Mouse (Mus musculus): Measurements from ENCODE around the gene Thap8.
"Not testable (repeated sequence)": the region's sequence is repeated elsewhere in the genome, so short reads cannot be mapped to it uniquely, and the experiment has no call there.

The Thap8 gene

DNA sequence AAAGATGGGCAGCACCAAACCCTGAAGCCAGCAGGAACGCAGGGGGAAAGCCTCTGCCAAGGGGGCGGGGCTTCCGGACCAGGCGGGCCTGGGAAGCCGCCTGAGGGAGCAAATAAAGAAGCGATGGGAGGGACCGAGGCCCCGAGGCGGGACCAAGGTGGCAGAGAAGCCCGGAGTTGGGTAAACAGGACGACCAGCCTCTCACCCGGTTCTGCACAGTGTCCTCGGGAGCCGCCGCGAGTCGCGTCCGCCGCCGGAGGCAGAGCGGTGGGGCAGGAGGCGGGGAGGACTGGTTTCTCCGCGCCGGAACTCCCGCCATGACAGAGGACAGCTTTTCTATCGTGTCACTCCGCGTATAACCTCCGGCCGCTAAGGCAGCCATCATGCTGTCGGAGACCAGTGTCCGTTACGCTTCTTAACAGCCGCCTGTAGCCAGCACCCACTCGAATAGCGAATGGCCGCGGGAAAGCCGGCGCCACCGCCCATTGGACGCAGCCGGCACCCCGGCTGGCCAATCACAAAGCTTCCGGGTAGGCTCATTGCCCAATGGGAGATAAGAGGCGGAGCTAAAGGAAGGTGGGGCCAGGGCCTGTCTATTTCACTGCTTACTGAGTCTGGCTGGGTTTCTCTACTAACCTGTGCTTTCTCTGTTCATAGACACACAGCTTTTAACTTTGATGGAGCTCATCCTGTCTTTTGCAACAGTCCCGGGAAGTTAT, at the start of gene Thap8, which contains the start of gene Wdr62:
Gene Thap8, plus strand, starts transcription at position 144 of the 719 bp plus-strand sequence.
Gene Wdr62, minus strand, starts transcription at position 469 of the 719 bp plus-strand sequence.
- DNase-seq (ENCODE audit: low read depth, low spot score) = peak; percentile 97

- DNase-seq (ENCODE audit: low read depth, low spot score) = no peak
Measured at GRCm38 (mm10) chr7:30231328-30231668, 48.6 kb upstream of the Thap8 start.

GRCm38 (mm10) chr7:30231669-30232454, 48.0 kb upstream of the Thap8 start, which contains the start of the genes Polr2i and Tbcb:
Polr2i (plus strand) TSS chr7:30231948.
Tbcb (minus strand) TSS chr7:30232272.
- peak; percentile 100 for DNase-seq (ENCODE audit: low read depth, low spot score)

DNA sequence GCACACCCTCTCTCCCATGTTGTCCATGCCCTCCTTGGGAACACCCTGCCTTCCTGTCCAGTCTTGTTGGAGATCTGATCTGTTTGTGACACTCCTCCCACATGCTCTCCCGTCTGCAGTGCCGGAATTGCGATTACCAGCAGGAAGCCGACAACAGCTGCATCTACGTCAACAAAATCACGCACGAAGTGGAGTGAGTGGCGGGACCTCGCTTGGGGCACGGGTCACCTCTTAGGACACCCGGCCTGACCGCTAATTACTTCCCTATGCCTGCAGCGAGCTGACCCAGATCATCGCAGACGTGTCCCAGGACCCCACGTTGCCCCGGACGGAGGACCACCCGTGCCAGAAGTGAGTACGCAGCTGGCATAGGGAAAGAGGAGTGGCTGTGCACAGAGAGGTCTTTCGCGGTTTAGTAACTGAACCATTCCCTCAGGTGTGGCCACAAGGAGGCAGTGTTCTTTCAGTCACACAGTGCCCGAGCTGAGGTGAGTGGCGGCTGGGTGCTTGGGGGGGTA, 47.2 kb upstream of the Thap8 start:
- peak; percentile 89 for DNase-seq (ENCODE audit: low read depth, low spot score)

- DNase-seq (ENCODE audit: low read depth, low spot score) = no peak
Measured at GRCm38 (mm10) chr7:30233387-30233786, 46.5 kb upstream of the Thap8 start.

- DNase-seq (ENCODE audit: low read depth, low spot score) = no peak
Measured at GRCm38 (mm10) chr7:30234276-30234858, 45.5 kb upstream of the Thap8 start.

DNA sequence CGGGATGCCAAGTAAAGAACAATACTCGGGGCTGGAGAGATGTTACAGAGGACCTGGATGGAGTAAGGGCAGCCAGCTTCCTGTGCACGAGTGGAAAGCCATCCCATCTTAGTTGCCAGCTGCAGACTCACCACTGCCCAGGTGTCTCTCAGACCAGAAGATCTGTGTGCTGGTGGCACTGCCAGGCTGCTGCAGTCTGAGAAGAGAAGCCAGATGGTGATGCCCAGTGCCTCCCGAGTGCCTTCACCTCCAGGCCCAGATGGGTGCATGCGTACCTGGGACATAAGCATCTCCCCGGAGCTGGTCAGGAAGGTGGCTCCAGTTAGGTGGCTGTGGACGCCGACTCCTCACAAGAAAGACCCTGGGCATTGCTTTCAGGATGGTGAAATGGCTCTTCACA, 44.8 kb upstream of the Thap8 start:
- no peak for DNase-seq (ENCODE audit: low read depth, low spot score)

- no peak for DNase-seq (ENCODE audit: low read depth, low spot score)
Measured at GRCm38 (mm10) chr7:30235625-30236024, 44.3 kb upstream of the Thap8 start, which contains the start of gene Ovol3. Ovol3 (minus strand) TSS chr7:30235725.

DNA sequence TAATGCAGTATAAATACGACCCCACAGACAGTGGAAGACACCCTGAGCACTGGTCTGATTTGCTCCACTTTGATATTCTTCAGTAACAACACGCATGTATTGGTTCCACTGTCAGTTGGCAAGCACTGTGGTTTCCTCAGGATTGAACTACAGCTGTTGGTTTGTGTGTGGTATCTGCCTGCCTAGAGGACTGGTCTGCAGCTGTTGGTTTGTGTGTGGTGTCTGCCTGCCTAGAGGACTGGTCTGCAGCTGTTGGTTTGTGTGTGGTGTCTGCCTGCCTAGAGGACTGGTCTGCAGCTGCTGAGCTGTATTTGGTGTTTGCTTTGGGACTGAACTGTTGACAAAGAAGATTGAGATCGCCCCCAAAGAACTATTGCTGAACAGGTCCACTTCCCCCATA, 42.5 kb upstream of the Thap8 start:
- not testable (repeated sequence) for DNase-seq (ENCODE audit: low read depth, low spot score)

GRCm38 (mm10) chr7:30251956-30252954, 27.6 kb upstream of the Thap8 start:
- peak; percentile 46 for DNase-seq (ENCODE audit: low read depth, low spot score)

DNA sequence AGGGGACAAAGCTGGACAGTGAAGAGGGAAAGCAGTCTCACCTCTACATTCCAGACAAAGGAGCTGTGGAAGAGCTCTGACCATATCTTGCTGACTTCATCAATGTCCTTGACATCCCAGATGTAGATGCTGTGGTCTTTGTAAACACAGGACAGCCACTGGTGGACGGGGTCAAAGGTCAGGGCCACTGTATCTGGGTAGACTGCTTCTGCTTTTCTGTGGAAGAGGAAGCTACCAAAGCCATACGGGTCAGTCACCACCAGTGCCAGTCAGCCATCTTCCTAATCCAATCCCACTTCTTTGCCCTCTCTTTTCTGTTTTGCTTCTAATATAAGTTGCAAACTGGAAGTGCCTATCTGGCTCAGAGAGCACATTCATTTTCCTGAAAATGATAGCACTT, 14.9 kb upstream of the Thap8 start:
- peak; percentile 36 for DNase-seq (ENCODE audit: low read depth, low spot score)

- DNase-seq (ENCODE audit: low read depth, low spot score) = peak; percentile 79
Measured at GRCm38 (mm10) chr7:30265531-30265930, 14.4 kb upstream of the Thap8 start.

- peak; percentile 99 for DNase-seq (ENCODE audit: low read depth, low spot score)
Measured at GRCm38 (mm10) chr7:30265935-30266334, 14.0 kb upstream of the Thap8 start.

DNA sequence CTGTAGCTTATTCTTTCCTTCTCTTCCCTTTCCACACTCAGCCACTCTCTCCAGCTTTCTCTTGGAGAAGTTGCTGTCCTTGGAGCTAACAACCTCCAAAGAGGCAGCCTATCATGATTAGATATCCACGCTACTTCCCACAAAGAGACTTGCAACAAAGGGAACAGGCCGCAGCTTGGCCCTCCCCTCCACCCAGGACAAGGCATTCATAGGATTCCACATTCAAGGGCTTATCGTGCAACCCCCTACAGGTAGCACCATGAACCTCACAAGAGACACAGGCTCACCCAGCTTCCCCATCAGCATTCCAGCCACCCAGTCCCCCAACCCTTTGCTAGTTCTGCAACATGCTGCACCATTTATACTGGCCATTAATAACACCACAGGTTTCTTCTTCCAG, 13.1 kb upstream of the Thap8 start:
- DNase-seq (ENCODE audit: low read depth, low spot score) = peak; percentile 95

DNA sequence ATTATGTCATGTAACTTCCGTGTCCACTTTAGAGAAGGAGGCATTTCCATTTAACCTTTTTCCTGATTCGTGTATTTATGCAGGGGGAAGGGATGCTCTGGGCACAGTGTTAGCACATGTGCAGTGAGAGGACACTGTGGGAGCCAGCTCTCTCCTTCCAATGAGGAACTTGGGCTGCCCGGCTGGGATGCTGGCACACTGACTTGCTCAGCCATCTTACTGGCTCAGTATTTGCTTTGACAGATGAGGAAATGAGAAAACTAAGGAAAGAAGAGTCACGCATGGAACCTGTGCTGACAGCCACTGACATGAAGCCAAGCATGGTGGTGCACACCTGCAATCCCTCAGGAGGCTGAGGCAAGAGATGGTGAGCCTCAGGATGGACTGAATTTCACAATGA, 10.3 kb upstream of the Thap8 start:
- no peak for DNase-seq (ENCODE audit: low read depth, low spot score)

GRCm38 (mm10) chr7:30274383-30274782, 5.5 kb upstream of the Thap8 start:
- no peak for DNase-seq (ENCODE audit: low read depth, low spot score)

- no peak for DNase-seq (ENCODE audit: low read depth, low spot score)
Measured at GRCm38 (mm10) chr7:30278911-30279310, 983 bp upstream of the Thap8 start.

DNA sequence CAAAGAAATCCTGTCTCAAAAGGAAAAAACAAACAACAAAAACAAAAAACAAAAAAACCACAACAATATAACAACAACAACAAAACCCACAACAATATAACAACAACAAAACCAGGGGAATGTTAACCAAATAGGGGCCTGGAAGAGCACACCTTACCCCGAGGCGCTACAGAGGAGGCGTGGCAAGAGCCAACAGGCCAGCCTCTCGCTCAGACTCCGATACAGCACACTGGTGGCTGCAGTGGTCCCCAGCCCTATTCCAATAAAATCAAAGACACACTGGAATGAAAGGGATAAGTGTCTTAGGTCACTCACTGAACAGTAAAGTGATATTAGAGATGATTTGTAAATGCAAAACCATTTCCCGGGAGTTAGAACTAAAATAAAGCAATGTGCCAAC, 358 bp upstream of the Thap8 start:
- peak; percentile 87 for DNase-seq (ENCODE audit: low read depth, low spot score)

DNA sequence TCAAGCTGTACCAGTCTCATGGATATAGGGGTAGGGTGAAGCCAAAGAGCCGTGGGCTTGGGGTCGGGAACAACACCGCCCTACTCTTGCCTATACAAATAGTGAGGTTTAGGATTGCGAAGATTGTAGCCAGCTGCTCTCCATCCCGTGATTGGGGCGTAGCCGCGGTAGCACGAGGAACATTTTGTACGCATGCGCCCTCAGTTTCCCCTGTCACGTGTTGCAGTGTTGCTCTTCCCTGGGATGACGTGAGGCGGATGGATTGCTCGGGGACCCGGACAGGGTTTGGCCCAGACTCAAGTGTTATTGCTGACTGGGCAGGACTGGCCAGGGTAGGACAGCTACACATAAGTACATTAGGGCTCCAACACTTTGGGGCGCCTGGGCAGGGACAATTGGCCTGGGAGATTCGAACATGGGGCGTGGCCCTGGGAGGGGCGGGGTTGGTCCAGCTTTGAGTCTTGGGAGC, 810 bp downstream of the Thap8 start:
- peak; percentile 95 for DNase-seq (ENCODE audit: low read depth, low spot score)

DNA sequence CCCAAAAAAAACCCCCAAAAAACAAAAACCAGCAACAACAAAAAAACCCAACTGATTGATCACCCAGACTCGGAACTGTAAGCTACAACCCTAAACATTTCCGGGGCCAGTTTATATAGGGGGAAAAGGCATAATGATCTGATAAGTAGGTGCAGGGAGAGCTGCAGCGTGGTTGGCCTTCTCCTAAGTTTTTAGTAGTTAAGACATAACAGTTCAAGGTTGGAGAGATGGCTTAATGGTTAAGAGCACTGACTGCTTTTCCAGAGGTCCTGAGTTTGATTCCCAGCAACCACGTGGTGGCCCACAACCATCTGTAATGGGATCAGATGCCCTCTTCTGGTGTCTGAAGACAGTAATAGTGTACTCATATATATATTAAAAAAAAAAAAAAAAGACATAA, 1.6 kb downstream of the Thap8 start:
- no peak for DNase-seq (ENCODE audit: low read depth, low spot score)

DNA sequence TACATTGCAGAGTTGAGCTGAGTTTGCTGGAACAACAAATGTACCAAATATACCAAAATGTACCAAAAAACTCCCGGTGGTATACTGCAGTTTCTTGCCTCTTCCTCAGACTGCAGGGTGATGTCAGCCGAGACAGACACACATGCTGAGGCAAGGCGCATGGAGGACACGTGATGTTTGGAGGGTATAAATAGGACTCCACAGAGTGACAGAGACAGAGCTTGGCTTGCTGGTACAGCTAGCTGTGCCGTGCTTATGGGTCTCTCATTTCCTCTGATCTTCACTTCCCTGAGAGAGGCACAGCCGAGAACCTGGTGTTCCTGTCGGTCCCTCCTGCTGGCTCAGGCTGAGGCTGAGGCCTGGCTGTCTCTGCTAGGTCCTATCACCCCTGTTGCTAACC, 2.8 kb downstream of the Thap8 start:
- DNase-seq (ENCODE audit: low read depth, low spot score) = no peak
